Mouse (Mus musculus): ENCODE measurements around the gene Tbcc. TPM values are rescaled to one million over a fixed set of nuclear protein-coding genes. Genes with fewer than 3 reads are reported as not detected.
"Not testable (repeated sequence)": the region's sequence is repeated elsewhere in the genome, so short reads cannot be mapped to it uniquely, and the experiment has no call there.

Tbcc gene
- polyA plus RNA-seq (2014; fragmentation: Nextera tagmentation; extraction: Ambion mirVana): 62.8 and 67.6 TPM in 2 replicates

- Histone ChIP-seq H3K9ac (replicated peaks; ENCODE audit: low read length) (peak within 1 kb of the TSS; percentile 81), H3K4me3 (replicated peaks; ENCODE audit: low read depth, low read length) (peak within 1 kb of the TSS; percentile 77), H3K27me3 (ENCODE audit: control insufficient read depth, insufficient read depth, low read length) (no peaks in the 10 kb centered on the region), H3K4me2 (ENCODE audit: low read length) (peak within 1 kb of the TSS; percentile 67), H3K9me3 (ENCODE audit: control insufficient read depth, low read length) (no peaks in the 10 kb centered on the region), H3K4me1 (ENCODE audit: control insufficient read depth, insufficient read depth, low read length) (peaks cover 24% of the 10 kb centered on the region), H3K27ac (replicated peaks; ENCODE audit: low read depth, low read length) (peak within 1 kb of the TSS; percentile 96), H3K36me3 (ENCODE audit: control insufficient read depth, insufficient read depth, low read length) (0 out of 2 replicates have a peak, but pooled peaks cover 3% of the 10 kb centered on the region)
- ATAC-seq (ENCODE audit: low FRiP score, low TSS enrichment) (peak; percentile 93), DNase-seq (peak; percentile 99)
- WGBS: under 1% methylated on average over 40 of the region's 40 CpGs
Measured at GRCm38 (mm10) chr17:46890116-46890815, at the start of gene Tbcc. Tbcc (plus strand) TSS chr17:46890684.

GRCm38 (mm10) chr17:46843022-46843421 is 47.5 kb upstream of the Tbcc start:
- Histone ChIP-seq H3K4me2 (ENCODE audit: low read length) (no peak overlapping the region), H3K27ac (replicated peaks; ENCODE audit: low read depth, low read length) (no peak overlapping the region), H3K27me3 (ENCODE audit: control insufficient read depth, insufficient read depth, low read length) (no peaks in the 10 kb centered on the region), H3K4me1 (ENCODE audit: control insufficient read depth, insufficient read depth, low read length) (no peaks in the 10 kb centered on the region), H3K4me3 (replicated peaks; ENCODE audit: low read depth, low read length) (no peak overlapping the region), H3K9me3 (ENCODE audit: control insufficient read depth, low read length) (no peaks in the 10 kb centered on the region), H3K36me3 (ENCODE audit: control insufficient read depth, insufficient read depth, low read length) (peaks cover 4% of the 10 kb centered on the region; the same call in 1 of the 2 replicates), H3K9ac (replicated peaks; ENCODE audit: low read length) (no peak overlapping the region)
- WGBS: 76% methylated on average over 2 of the region's 2 CpGs
- DNase-seq: no peak
- ATAC-seq (ENCODE audit: low FRiP score, low TSS enrichment): no peak

DNA sequence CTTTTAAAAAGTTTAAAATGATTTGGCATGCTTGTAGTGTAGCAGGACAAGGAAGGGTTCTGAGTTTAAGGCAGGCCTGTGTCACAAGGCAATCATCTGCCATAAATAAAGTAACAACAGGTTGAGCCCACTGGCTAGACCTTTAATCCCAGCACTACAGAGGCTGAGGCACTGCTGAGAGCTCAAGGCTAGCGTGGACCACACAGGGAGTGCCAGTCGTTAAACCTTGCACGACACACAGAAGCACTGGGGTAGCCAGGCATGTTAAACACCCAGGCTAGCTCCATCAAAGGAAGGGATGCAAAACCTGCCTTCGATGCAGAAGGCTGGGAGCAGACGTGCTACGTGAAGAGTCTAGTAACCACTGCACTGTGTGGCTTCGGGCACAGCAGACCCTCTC is 46.8 kb upstream of the Tbcc start:
- H3K36me3 ChIP-seq (ENCODE audit: control insufficient read depth, insufficient read depth, low read length): peaks cover 4% of the 10 kb centered on the region; the same call in 1 of the 2 replicates
- no peak overlapping the region; the same call in 1 of the 2 replicates for H3K27ac ChIP-seq (replicated peaks; ENCODE audit: low read depth, low read length)
- no peaks in the 10 kb centered on the region for H3K4me1 ChIP-seq (ENCODE audit: control insufficient read depth, insufficient read depth, low read length)
- ATAC-seq (ENCODE audit: low FRiP score, low TSS enrichment): no peak
- H3K4me2 ChIP-seq (ENCODE audit: low read length): no peak overlapping the region
- H3K27me3 ChIP-seq (ENCODE audit: control insufficient read depth, insufficient read depth, low read length): no peaks in the 10 kb centered on the region
- no peaks in the 10 kb centered on the region for H3K9me3 ChIP-seq (ENCODE audit: control insufficient read depth, low read length)
- 74% methylated on average over 7 of the region's 7 CpGs for WGBS
- no peak overlapping the region for H3K4me3 ChIP-seq (replicated peaks; ENCODE audit: low read depth, low read length)
- H3K9ac ChIP-seq (replicated peaks; ENCODE audit: low read length): no peak overlapping the region
- no peak for DNase-seq

DNA sequence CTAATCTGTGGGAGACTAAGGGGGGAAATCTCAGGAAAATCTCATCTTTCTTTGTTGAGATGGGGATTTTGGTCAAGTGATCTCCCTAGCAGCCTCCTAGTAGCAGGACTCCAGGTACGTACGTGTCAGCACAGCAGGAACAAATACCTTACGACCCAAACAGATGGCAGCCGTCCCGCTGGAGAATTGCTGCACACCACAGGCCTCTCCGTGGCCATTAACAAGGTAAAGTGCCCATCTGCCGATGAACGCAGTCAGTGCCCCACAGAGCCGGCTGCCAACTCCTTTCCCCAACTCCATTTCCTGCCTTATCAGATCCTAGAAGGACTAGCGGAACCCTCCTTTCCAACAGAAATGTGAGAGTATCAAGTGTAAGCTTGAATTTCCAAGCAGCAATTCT is 45.7 kb upstream of the Tbcc start:
- Histone ChIP-seq H3K27me3 (ENCODE audit: control insufficient read depth, insufficient read depth, low read length) (no peaks in the 10 kb centered on the region), H3K4me3 (replicated peaks; ENCODE audit: low read depth, low read length) (no peak overlapping the region), H3K4me2 (ENCODE audit: low read length) (no peak overlapping the region), H3K36me3 (ENCODE audit: control insufficient read depth, insufficient read depth, low read length) (peaks cover 7% of the 10 kb centered on the region; the same call in 1 of the 2 replicates), H3K9ac (replicated peaks; ENCODE audit: low read length) (no peak overlapping the region), H3K4me1 (ENCODE audit: control insufficient read depth, insufficient read depth, low read length) (no peaks in the 10 kb centered on the region), H3K9me3 (ENCODE audit: control insufficient read depth, low read length) (no peaks in the 10 kb centered on the region), H3K27ac (replicated peaks; ENCODE audit: low read depth, low read length) (no peak overlapping the region)
- no peak for ATAC-seq (ENCODE audit: low FRiP score, low TSS enrichment)
- DNase-seq: no peak
- WGBS: 56% methylated on average over 10 of the region's 10 CpGs

DNA sequence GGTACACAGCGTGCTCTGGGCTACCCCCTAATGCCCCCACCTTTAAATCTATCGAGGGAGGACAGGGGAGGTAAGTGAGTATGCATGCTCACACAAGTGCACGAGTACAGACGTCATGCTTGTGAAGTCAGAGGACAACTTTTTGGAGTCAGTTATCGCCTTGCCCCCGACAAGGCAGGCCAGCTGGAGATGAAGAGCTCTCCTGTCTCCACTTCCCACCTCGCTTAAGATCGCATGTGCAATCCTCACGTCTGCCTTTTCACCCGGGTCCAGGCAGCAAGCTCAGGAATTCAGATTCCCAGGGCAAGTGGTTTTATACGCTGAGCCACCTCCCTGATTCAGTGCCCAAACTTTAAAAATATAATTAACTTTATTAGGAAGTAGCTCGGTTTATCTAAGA is 45.2 kb upstream of the Tbcc start:
- no peaks in the 10 kb centered on the region for H3K27me3 ChIP-seq (ENCODE audit: control insufficient read depth, insufficient read depth, low read length)
- no peaks in the 10 kb centered on the region for H3K9me3 ChIP-seq (ENCODE audit: control insufficient read depth, low read length)
- peaks cover 7% of the 10 kb centered on the region; the same call in 1 of the 2 replicates for H3K36me3 ChIP-seq (ENCODE audit: control insufficient read depth, insufficient read depth, low read length)
- ATAC-seq (ENCODE audit: low FRiP score, low TSS enrichment): no peak
- H3K4me3 ChIP-seq (replicated peaks; ENCODE audit: low read depth, low read length): no peak overlapping the region
- H3K27ac ChIP-seq (replicated peaks; ENCODE audit: low read depth, low read length): no peak overlapping the region
- no peak for DNase-seq
- H3K9ac ChIP-seq (replicated peaks; ENCODE audit: low read length): no peak overlapping the region
- no peak overlapping the region for H3K4me2 ChIP-seq (ENCODE audit: low read length)
- no peaks in the 10 kb centered on the region for H3K4me1 ChIP-seq (ENCODE audit: control insufficient read depth, insufficient read depth, low read length)
- 88% methylated on average over 12 of the region's 12 CpGs for WGBS

DNA sequence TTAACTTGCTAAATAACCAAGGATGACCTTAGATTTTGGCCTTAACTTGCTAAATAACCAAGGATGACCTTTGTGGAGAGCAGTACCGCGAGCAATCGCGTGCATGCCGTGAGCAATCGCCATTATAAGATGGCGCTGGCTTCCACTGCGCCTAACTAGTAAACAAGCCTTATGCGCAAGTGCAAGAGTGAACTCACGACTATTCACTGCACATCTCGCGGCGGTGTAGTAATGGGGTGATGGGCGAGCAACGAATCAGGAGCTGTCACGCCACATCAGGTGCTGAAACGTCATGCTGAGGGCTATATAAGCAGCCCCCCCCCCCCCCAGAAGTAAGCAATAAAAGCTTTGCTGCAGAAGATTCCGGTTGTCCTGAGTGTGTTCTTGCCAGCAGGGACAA is 43.9 kb upstream of the Tbcc start:
- not testable (repeated sequence) for H3K4me2 ChIP-seq (ENCODE audit: low read length); H3K4me3 ChIP-seq (replicated peaks; ENCODE audit: low read depth, low read length); DNase-seq; H3K9ac ChIP-seq (replicated peaks; ENCODE audit: low read length); H3K27me3 ChIP-seq (ENCODE audit: control insufficient read depth, insufficient read depth, low read length); H3K9me3 ChIP-seq (ENCODE audit: control insufficient read depth, low read length); H3K4me1 ChIP-seq (ENCODE audit: control insufficient read depth, insufficient read depth, low read length); ATAC-seq (ENCODE audit: low FRiP score, low TSS enrichment); H3K36me3 ChIP-seq (ENCODE audit: control insufficient read depth, insufficient read depth, low read length); H3K27ac ChIP-seq (replicated peaks; ENCODE audit: low read depth, low read length)
- WGBS: 95% methylated on average over 18 of the region's 18 CpGs

DNA sequence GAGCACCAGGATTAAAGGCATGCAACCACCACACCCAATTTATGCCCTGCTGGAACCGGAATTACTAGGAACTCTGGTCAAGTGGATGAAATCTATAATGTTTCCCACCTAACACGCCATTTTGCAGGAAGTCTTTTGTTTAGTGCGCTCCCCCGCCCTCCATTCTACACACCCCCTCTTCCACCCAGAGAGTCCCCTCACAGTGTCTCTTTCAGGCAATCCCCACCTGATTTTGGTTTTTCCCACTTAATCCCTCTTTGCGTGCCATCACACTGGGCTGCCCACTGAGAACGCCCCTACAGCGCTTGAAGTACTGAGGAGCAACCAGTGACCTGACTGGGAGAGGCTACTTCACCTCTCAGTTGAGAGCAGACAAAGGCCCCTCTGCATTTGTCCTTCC is 43.3 kb upstream of the Tbcc start:
- ATAC-seq (ENCODE audit: low FRiP score, low TSS enrichment) (no peak), DNase-seq (no peak)
- Histone ChIP-seq H3K4me2 (ENCODE audit: low read length) (no peak overlapping the region), H3K9me3 (ENCODE audit: control insufficient read depth, low read length) (no peaks in the 10 kb centered on the region), H3K27me3 (ENCODE audit: control insufficient read depth, insufficient read depth, low read length) (no peaks in the 10 kb centered on the region), H3K4me3 (replicated peaks; ENCODE audit: low read depth, low read length) (no peak overlapping the region), H3K36me3 (ENCODE audit: control insufficient read depth, insufficient read depth, low read length) (0 out of 2 replicates have a peak, but pooled peaks cover 2% of the 10 kb centered on the region), H3K27ac (replicated peaks; ENCODE audit: low read depth, low read length) (no peak overlapping the region), H3K4me1 (ENCODE audit: control insufficient read depth, insufficient read depth, low read length) (no peaks in the 10 kb centered on the region), H3K9ac (replicated peaks; ENCODE audit: low read length) (no peak overlapping the region)
- 89% methylated on average over 7 of the region's 7 CpGs for WGBS

GRCm38 (mm10) chr17:46852725-46853124 is 37.8 kb upstream of the Tbcc start:
- Histone ChIP-seq H3K9me3 (ENCODE audit: control insufficient read depth, low read length) (no peaks in the 10 kb centered on the region), H3K4me1 (ENCODE audit: control insufficient read depth, insufficient read depth, low read length) (peaks cover 17% of the 10 kb centered on the region), H3K27me3 (ENCODE audit: control insufficient read depth, insufficient read depth, low read length) (no peaks in the 10 kb centered on the region), H3K4me3 (replicated peaks; ENCODE audit: low read depth, low read length) (no peak overlapping the region), H3K4me2 (ENCODE audit: low read length) (no peak overlapping the region), H3K27ac (replicated peaks; ENCODE audit: low read depth, low read length) (peak overlapping the region; percentile 55), H3K9ac (replicated peaks; ENCODE audit: low read length) (no peak overlapping the region), H3K36me3 (ENCODE audit: control insufficient read depth, insufficient read depth, low read length) (0 out of 2 replicates have a peak, but pooled peaks cover 2% of the 10 kb centered on the region)
- WGBS: 48% methylated on average over 6 of the region's 6 CpGs
- DNase-seq (peak; percentile 6), ATAC-seq (ENCODE audit: low FRiP score, low TSS enrichment) (no peak)

DNA sequence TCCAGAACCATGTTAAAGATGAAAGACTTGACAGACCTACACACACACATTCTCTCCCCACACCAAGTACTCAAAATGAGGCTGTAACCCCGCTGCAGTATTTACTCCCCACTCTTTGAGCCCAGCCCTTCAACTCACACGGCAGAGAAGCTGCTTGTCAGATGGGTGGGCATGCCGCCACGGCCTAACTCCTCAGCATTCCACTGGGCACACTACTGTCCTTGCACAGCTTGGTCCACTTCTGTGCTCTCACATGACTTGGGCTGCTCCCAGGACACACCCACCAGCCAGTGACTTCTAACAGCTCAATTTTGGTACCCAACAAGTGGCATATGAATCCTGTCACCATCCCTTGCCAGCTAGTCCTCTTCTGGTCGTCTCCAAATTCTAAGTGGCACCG is 37.2 kb upstream of the Tbcc start:
- Histone ChIP-seq H3K4me2 (ENCODE audit: low read length) (no peak overlapping the region), H3K36me3 (ENCODE audit: control insufficient read depth, insufficient read depth, low read length) (0 out of 2 replicates have a peak, but pooled peaks cover 2% of the 10 kb centered on the region)

More for the DNA sequence above, 37.2 kb upstream of the Tbcc start:
- H3K9me3 ChIP-seq (ENCODE audit: control insufficient read depth, low read length): no peaks in the 10 kb centered on the region
- 50% methylated on average over 6 of the region's 6 CpGs for WGBS
- H3K27me3 ChIP-seq (ENCODE audit: control insufficient read depth, insufficient read depth, low read length): no peaks in the 10 kb centered on the region
- ATAC-seq (ENCODE audit: low FRiP score, low TSS enrichment): no peak
- no peak overlapping the region for H3K4me3 ChIP-seq (replicated peaks; ENCODE audit: low read depth, low read length)
- H3K4me1 ChIP-seq (ENCODE audit: control insufficient read depth, insufficient read depth, low read length): peaks cover 17% of the 10 kb centered on the region
- H3K27ac ChIP-seq (replicated peaks; ENCODE audit: low read depth, low read length): peak overlapping the region; percentile 55
- DNase-seq: peak; percentile 54
- H3K9ac ChIP-seq (replicated peaks; ENCODE audit: low read length): no peak overlapping the region

All from midbrain, embryonic 14.5 days (tissue).